Mouse (Mus musculus): ENCODE measurements at regions not wholly inside any gene's neighbourhood (a gene's known extent, or its start where the extent isn't known, plus 50 kb on each side); places are given as distances from the start of the nearest gene placed in this dataset.

DNA sequence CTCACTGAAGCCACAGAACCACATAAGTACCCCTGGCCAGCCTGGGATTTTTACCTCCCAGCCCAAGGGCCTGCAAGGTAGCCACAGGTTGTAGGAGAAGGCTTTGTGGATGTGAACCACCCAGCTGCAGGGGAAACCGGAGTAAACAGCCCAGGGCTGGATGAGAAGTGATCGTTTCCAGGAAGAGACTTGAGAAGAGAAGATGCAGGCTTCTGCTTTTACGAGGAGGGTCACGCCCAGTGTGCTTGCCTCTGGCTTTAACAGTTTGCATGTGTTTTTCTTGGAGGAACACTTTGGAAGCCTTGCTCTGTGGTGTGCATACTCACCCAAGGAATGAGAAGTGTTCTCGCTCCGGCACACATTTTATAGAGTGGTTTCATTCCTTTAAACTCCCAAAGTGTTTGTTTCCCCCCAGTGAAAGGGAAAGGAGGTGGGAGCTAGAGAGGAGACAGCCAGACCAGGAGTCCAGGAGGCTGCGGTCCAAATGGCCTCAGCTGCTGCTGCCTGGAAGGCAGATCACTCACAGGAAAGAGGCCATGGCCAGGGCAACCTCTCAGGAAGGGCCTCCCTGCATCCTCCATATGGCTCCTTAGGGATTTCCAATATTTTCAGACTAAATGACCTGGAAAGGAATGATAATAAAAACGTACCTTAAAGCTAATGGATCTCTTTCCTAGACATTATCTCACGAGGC is 94.1 kb downstream of the Tent5c start:
- TF ChIP-seq CTCF (IDR thresholded peaks at IDR 0.05; ENCODE audit: borderline replicate concordance, extremely low read depth, insufficient read depth, insufficient read length) (no peak), POLR2A (IDR thresholded peaks at IDR 0.05; ENCODE audit: borderline replicate concordance, extremely low read depth, insufficient read depth, insufficient read length, poor library complexity, severe bottlenecking) (no peak)

Data from brain, embryonic 14.5 days (tissue).